Mouse (Mus musculus): ENCODE results near the gene Lalba. TPM values are rescaled to one million over a fixed set of nuclear protein-coding genes. Genes with fewer than 3 reads are reported as not detected.

Gene Lalba
- polyA plus RNA-seq, 1 experiment = not detected

DNA sequence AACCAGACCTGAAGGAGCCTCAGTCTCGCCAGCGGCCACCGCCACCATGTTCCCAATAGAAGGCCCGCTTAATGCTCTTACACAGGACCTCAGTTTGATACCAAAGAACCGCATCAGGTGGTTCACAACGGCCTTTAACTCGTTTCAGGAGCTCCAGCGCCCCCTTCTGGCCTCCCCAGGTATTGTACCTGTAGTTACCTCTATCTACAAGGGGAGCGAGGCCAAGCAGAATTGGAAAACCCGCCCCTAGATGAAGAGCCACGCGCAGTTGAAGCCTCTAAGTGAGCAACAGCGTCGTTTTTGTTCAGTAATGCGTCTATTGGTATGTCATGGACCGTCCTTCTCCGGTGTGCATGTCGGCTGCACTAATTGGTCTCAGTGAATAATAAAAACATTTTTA lies 22.0 kb upstream of the Lalba start:
- Histone ChIP-seq H3K27me3 (ENCODE audit: control insufficient read depth, insufficient read depth, low read length, poor library complexity, severe bottlenecking) (no peaks in the 10 kb centered on the region), H3K27ac (ENCODE audit: insufficient read depth, low read length) (no peak overlapping the region), H3K36me3 (ENCODE audit: control insufficient read depth, insufficient read depth, low read length, poor library complexity, severe bottlenecking) (no peaks in the 10 kb centered on the region), H3K9me3 (replicated peaks; ENCODE audit: control insufficient read depth, insufficient read depth, low read length, poor library complexity, severe bottlenecking) (no peaks in the 10 kb centered on the region), H3K4me1 (ENCODE audit: control insufficient read depth, insufficient read depth, low read length) (no peaks in the 10 kb centered on the region), H3K4me3 (ENCODE audit: low read depth, low read length) (no peak overlapping the region), H3K9ac (ENCODE audit: low read depth, poor library complexity, severe bottlenecking) (no peak overlapping the region)
- TF ChIP-seq CTCF (IDR thresholded peaks at IDR 0.05; ENCODE audit: low read depth, low read length) = peak; percentile 78
- TF ChIP-seq POLR2A (IDR thresholded peaks at IDR 0.05; ENCODE audit: insufficient read depth, low read length) = no peak

DNA sequence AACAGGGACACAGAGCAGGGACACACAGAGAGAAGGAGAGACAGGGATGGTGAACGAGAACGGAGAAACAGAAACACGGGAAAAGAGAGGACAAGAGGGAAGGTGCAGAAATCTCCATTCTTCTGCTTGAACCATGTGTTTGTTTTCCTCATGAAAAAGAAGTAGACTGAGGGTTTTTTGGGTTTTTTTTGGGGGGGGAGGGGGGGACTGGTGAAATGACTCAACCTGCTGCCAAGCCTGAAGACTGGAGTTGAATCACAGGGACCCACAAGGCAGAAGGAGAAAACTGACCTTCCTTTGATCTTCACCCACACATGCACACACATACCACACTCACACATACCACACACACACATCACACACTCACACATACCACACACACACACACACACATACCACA lies 20.8 kb upstream of the Lalba start:
- TF ChIP-seq EP300 (IDR thresholded peaks at IDR 0.05; ENCODE audit: insufficient read depth, low read depth, low read length) (no peak), CTCF (IDR thresholded peaks at IDR 0.05; ENCODE audit: low read depth, low read length) (no peak), POLR2A (IDR thresholded peaks at IDR 0.05; ENCODE audit: insufficient read depth, low read length) (no peak)
- H3K9ac ChIP-seq (ENCODE audit: low read depth, poor library complexity, severe bottlenecking) = no peak overlapping the region
- H3K27ac ChIP-seq (ENCODE audit: insufficient read depth, low read length) = no peak overlapping the region
- H3K4me1 ChIP-seq (ENCODE audit: control insufficient read depth, insufficient read depth, low read length) = no peaks in the 10 kb centered on the region
- H3K9me3 ChIP-seq (replicated peaks; ENCODE audit: control insufficient read depth, insufficient read depth, low read length, poor library complexity, severe bottlenecking) = no peaks in the 10 kb centered on the region
- no peak overlapping the region for H3K4me3 ChIP-seq (ENCODE audit: low read depth, low read length)
- H3K27me3 ChIP-seq (ENCODE audit: control insufficient read depth, insufficient read depth, low read length, poor library complexity, severe bottlenecking) = no peaks in the 10 kb centered on the region
- no peaks in the 10 kb centered on the region for H3K36me3 ChIP-seq (ENCODE audit: control insufficient read depth, insufficient read depth, low read length, poor library complexity, severe bottlenecking)

DNA sequence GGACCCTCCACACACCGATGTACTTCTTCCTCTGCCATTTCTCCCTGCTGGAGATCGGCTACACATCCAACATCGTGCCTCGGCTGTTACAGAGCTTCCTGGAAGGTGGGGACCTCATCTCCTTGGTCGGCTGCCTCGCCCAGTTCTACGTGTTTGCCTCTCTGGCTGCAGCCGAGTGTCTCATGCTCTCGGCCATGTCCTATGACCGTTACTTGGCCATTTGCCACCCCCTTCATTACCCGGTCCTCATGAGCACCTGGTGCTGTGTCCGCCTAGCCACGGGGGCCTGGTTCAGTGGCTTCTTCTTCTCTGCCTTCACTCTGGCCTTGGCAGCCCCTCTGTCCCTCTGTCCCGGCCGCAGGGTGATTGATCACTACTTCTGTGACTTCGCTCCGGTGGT lies 15.1 kb upstream of the Lalba start:
- no peaks in the 10 kb centered on the region for H3K9me3 ChIP-seq (replicated peaks; ENCODE audit: control insufficient read depth, insufficient read depth, low read length, poor library complexity, severe bottlenecking)
- no peaks in the 10 kb centered on the region for H3K36me3 ChIP-seq (ENCODE audit: control insufficient read depth, insufficient read depth, low read length, poor library complexity, severe bottlenecking)
- H3K9ac ChIP-seq (ENCODE audit: low read depth, poor library complexity, severe bottlenecking) = no peak overlapping the region
- no peaks in the 10 kb centered on the region for H3K4me1 ChIP-seq (ENCODE audit: control insufficient read depth, insufficient read depth, low read length)
- TF ChIP-seq CTCF (IDR thresholded peaks at IDR 0.05; ENCODE audit: low read depth, low read length) (no peak), POLR2A (IDR thresholded peaks at IDR 0.05; ENCODE audit: insufficient read depth, low read length) (no peak), EP300 (IDR thresholded peaks at IDR 0.05; ENCODE audit: insufficient read depth, low read depth, low read length) (no peak)
- H3K27ac ChIP-seq (ENCODE audit: insufficient read depth, low read length) = no peak overlapping the region
- 0 out of 2 replicates have a peak overlapping the region, but pooled peaks have one; percentile 0 for H3K4me3 ChIP-seq (ENCODE audit: low read depth, low read length)
- no peaks in the 10 kb centered on the region for H3K27me3 ChIP-seq (ENCODE audit: control insufficient read depth, insufficient read depth, low read length, poor library complexity, severe bottlenecking)

DNA sequence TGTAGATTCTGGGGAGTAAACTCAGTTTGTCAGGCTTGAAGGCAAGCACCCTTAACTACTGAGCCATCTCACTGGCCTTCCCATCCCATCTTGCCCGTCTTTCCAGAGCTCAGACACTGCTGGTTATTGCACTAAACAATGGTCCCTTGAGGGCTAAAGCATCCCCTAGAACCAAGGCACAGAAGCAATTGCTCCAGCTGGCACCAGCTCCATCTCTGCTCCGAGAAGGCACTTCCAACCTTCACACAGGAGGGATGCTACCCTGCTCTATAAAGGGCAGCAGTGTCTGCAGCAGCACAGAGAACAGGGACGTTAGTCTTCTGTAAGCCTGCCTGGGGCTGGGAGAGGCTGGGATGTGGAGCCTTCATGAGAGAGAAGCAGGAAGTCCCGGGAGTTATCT lies 9.6 kb upstream of the Lalba start, which contains the start of gene Olfr279:
TSS of gene Olfr279 (plus strand) at position 301 of the 400 bp plus-strand sequence.
- Histone ChIP-seq H3K27ac (ENCODE audit: insufficient read depth, low read length) (no peak within 1 kb of the TSS), H3K4me3 (ENCODE audit: low read depth, low read length) (no peak within 1 kb of the TSS), H3K4me1 (ENCODE audit: control insufficient read depth, insufficient read depth, low read length) (no peaks in the 10 kb centered on the region), H3K36me3 (ENCODE audit: control insufficient read depth, insufficient read depth, low read length, poor library complexity, severe bottlenecking) (no peaks in the 10 kb centered on the region), H3K9me3 (replicated peaks; ENCODE audit: control insufficient read depth, insufficient read depth, low read length, poor library complexity, severe bottlenecking) (no peaks in the 10 kb centered on the region), H3K27me3 (ENCODE audit: control insufficient read depth, insufficient read depth, low read length, poor library complexity, severe bottlenecking) (no peaks in the 10 kb centered on the region), H3K9ac (ENCODE audit: low read depth, poor library complexity, severe bottlenecking) (no peak within 1 kb of the TSS)
- TF ChIP-seq EP300 (IDR thresholded peaks at IDR 0.05; ENCODE audit: insufficient read depth, low read depth, low read length) (no peak), POLR2A (IDR thresholded peaks at IDR 0.05; ENCODE audit: insufficient read depth, low read length) (no peak), CTCF (IDR thresholded peaks at IDR 0.05; ENCODE audit: low read depth, low read length) (no peak)

DNA sequence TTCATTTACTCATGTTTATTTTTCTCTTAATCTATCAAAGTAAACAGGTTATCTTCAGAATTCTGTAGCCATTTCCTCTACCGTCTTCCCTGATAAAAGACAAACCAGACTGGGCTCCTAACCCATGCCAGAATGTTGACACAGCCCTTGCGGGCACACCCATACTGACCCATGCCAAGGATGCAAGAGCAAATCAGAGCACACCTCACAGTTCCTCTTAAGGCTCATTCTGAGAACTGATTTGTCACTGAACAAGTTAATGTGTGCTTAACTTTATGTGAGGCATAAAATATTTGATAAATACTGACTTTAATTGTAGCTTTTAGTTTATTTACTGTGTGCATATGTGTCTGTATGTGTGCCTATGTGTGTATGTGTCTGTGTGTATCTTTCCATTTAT lies 8.8 kb upstream of the Lalba start:
- H3K4me3 ChIP-seq (ENCODE audit: low read depth, low read length) = no peak overlapping the region
- H3K27ac ChIP-seq (ENCODE audit: insufficient read depth, low read length) = no peak overlapping the region
- TF ChIP-seq POLR2A (IDR thresholded peaks at IDR 0.05; ENCODE audit: insufficient read depth, low read length) (no peak), EP300 (IDR thresholded peaks at IDR 0.05; ENCODE audit: insufficient read depth, low read depth, low read length) (no peak)
- H3K27me3 ChIP-seq (ENCODE audit: control insufficient read depth, insufficient read depth, low read length, poor library complexity, severe bottlenecking) = no peaks in the 10 kb centered on the region
- H3K9me3 ChIP-seq (replicated peaks; ENCODE audit: control insufficient read depth, insufficient read depth, low read length, poor library complexity, severe bottlenecking) = no peaks in the 10 kb centered on the region
- no peaks in the 10 kb centered on the region for H3K4me1 ChIP-seq (ENCODE audit: control insufficient read depth, insufficient read depth, low read length)
- no peaks in the 10 kb centered on the region for H3K36me3 ChIP-seq (ENCODE audit: control insufficient read depth, insufficient read depth, low read length, poor library complexity, severe bottlenecking)
- no peak overlapping the region for H3K9ac ChIP-seq (ENCODE audit: low read depth, poor library complexity, severe bottlenecking)

DNA sequence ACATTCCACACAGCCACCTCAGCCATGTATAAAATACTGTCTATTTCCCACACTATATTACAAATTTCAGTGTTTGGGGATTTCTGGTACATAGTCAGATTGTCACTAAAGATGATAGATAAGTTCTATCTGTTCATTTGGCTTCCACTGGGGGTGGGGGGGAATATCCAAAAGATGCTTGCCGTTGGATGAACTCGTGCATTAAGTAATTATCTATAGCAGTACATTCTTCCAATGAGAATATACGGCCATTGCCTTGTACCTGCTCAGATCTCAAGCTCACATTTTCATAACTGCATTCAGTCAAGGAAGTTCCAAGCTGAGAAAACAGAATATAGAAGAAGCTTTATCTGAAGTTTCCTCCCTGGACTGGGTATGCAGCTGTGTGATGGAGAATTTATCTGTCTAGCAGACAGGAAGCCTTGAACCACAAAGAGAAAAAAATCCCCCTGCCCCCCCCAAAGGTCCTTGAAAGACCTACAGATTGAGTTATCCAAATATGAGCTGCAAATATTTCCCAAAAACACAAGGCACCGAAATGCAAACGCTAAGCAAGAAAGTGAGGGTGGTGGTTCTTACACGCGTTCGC lies 4.0 kb upstream of the Lalba start:
- H3K4me3 ChIP-seq (ENCODE audit: low read depth, low read length) = no peak overlapping the region
- no peak overlapping the region for H3K9ac ChIP-seq (ENCODE audit: low read depth, poor library complexity, severe bottlenecking)
- no peak for TF ChIP-seq POLR2A (IDR thresholded peaks at IDR 0.05; ENCODE audit: insufficient read depth, low read length)
- H3K36me3 ChIP-seq (ENCODE audit: control insufficient read depth, insufficient read depth, low read length, poor library complexity, severe bottlenecking) = no peaks in the 10 kb centered on the region
- no peak overlapping the region for H3K27ac ChIP-seq (ENCODE audit: insufficient read depth, low read length)
- H3K9me3 ChIP-seq (replicated peaks; ENCODE audit: control insufficient read depth, insufficient read depth, low read length, poor library complexity, severe bottlenecking) = no peaks in the 10 kb centered on the region
- no peaks in the 10 kb centered on the region for H3K4me1 ChIP-seq (ENCODE audit: control insufficient read depth, insufficient read depth, low read length)
- no peaks in the 10 kb centered on the region for H3K27me3 ChIP-seq (ENCODE audit: control insufficient read depth, insufficient read depth, low read length, poor library complexity, severe bottlenecking)
